Mouse (Mus musculus) induced T-regulatory cell, adult 2 months (primary cell): ENCODE measurements around the gene Lrrc30.

Experiments used
- DNase-seq: peaks from one replicate; pipeline ENCODE4 v3.0.0-alpha.2; 2012; ENCODE audit warnings: low read depth

Lrrc30 gene

DNA sequence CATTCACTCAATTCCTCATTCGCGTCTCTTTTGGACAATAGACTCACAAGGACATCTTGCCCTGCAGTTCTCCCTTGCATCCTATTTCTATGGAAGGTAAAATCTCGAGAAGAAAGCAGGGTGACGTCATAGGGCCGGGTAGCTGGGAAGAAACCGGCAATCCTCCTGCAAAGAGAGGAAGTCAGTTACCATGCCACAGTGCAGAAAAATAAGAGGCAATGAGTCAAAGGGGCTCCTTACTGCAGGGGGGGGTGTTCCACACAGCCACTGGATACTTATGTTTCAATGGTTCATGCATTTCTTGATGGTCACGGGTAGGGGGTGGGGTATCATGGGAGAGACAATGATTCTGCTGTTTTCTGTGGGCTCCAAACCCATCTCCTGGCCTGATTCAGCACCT, 49.1 kb downstream of the Lrrc30 start:
- DNase-seq: no peak

DNA sequence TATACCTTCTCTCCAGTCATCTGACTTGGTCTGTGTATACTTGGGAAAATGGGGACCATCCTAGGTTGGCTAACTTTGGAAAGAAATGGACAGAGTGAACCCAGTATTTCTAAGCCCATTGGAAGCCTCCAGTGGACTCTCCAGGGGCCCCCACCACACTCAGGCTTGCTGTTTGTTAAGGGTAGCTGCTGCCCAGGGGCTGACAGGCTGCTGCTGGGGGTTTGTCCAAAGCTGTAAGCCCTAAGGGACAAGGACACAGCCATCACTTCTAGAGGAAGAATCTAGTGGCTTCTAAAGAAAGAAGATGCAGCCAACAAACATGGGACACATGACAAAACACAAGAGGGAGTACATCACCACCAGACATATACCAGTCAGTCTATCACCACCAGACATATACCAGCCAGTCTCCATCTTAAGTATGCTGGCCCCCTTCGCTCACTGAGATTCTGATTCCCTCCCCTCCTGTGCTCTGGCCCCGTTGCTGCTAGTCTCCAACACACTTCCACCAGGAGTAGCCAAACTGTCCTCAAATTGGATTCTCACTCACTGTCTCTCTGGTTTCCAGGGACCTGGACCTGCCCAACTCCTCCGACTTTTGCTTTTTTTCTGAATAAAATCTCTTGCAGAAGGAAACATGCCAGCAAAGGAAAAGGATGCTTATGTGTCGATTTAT, 49.7 kb downstream of the Lrrc30 start:
- no peak for DNase-seq

DNA sequence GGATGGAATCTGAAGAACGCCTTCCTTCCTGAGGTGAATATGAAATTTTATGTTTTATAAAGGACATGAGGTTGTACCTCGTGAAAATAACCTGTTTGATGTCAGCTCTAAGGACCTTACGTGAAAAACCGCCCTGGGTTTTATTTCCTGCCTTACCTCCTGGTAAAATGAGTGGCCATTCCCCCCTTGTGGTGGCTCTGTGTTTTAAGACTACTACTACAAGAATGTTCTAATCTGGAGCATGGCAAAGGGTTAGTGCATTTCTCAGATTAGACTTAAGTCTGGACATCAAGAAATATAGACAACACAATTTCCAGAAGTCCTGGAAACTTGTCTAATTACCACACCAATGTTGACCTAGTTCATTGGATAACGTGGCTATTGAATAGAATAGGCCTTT, 50.7 kb downstream of the Lrrc30 start:
- no peak for DNase-seq
